Mouse (Mus musculus) thymus, adult 2 months (tissue): Measurements from ENCODE around the gene Fzd2. TPM values are rescaled to one million over a fixed set of nuclear protein-coding genes. Genes with fewer than 3 reads are reported as not detected.

ENCODE experiments used
- DNase-seq: peaks from one replicate; pipeline ENCODE4 v3.0.0; 2021
- H3K27ac ChIP-seq: fragments of 200-500 bp; 2 replicates; pipeline ENCODE4 v1.5.1; 2012; ENCODE audit warnings: low read length, control low read depth; ENCODE audit not compliant: control insufficient read depth, insufficient read depth
- H3K27me3 ChIP-seq: fragments of 200-500 bp; 2 replicates; pipeline ENCODE4 v1.6.1; 2012; ENCODE audit warnings: mild to moderate bottlenecking, low read length, moderate library complexity, mixed read lengths; ENCODE audit not compliant: control insufficient read depth, insufficient read depth
- H3K36me3 ChIP-seq: fragments of 200-500 bp; 2 replicates; pipeline ENCODE4 v1.6.1; 2012; ENCODE audit warnings: mild to moderate bottlenecking, low read length, moderate library complexity; ENCODE audit not compliant: control insufficient read depth, insufficient read depth
- H3K4me1 ChIP-seq: fragments of 200-500 bp; replicated peaks from 2 replicates; pipeline ENCODE4 v1.6.1; 2012; ENCODE audit warnings: low read length; ENCODE audit not compliant: control insufficient read depth, insufficient read depth
- H3K4me3 ChIP-seq: fragments of 200-500 bp; 2 replicates; pipeline ENCODE4 v1.5.1; 2012; ENCODE audit warnings: mild to moderate bottlenecking, low read length, control low read depth, moderate library complexity; ENCODE audit not compliant: control insufficient read depth, insufficient read depth
- CTCF ChIP-seq: fragments of 200-500 bp; IDR thresholded peaks from 2 replicates; pipeline ENCODE4 v1.5.1; 2012; ENCODE audit warnings: mild to moderate bottlenecking, control low read depth, low read length, moderate library complexity, borderline replicate concordance; ENCODE audit not compliant: control insufficient read depth, poor library complexity, insufficient read depth; ENCODE audit errors: extremely low read depth
- POLR2A ChIP-seq: fragments of 200-500 bp; IDR thresholded peaks from 2 replicates; pipeline ENCODE4 v1.6.1; 2012; ENCODE audit warnings: mild to moderate bottlenecking, low read length, control low read depth, moderate library complexity; ENCODE audit not compliant: control insufficient read depth, poor library complexity, insufficient read depth; ENCODE audit errors: extremely low read depth
- WGBS: fragments of 180-500 bp; shearing (Covaris S2); methylation state at CpG from one replicate; pipeline ENCODE4 v1.1.7; 2018; 5-methylcytosine and 5-hydroxymethylcytosine counted together
- polyA plus RNA-seq: library from polyadenylated mRNA; depleted of rRNA; stranded (reverse); fragments of >200 nt; gene quantifications from 2 replicates; pipeline ENCODE4 v1.2.3, GENCODE M21; 2012

Gene Fzd2
- polyA plus RNA-seq, 1 experiment: 10.2 TPM

- Histone ChIP-seq H3K4me1 (no peaks in the 10 kb centered on the region), H3K27ac (no peak overlapping the region), H3K4me3 (no peak overlapping the region), H3K36me3 (no peaks in the 10 kb centered on the region), H3K27me3 (no peaks in the 10 kb centered on the region)
- 94% methylated on average over 8 of the region's 8 CpGs for WGBS
- DNase-seq: no peak
- TF ChIP-seq CTCF (no peak), POLR2A (no peak)
These were observed 25.2 kb downstream of the Fzd2 start for GRCm38 (mm10) chr11:102629375-102629774.

DNA sequence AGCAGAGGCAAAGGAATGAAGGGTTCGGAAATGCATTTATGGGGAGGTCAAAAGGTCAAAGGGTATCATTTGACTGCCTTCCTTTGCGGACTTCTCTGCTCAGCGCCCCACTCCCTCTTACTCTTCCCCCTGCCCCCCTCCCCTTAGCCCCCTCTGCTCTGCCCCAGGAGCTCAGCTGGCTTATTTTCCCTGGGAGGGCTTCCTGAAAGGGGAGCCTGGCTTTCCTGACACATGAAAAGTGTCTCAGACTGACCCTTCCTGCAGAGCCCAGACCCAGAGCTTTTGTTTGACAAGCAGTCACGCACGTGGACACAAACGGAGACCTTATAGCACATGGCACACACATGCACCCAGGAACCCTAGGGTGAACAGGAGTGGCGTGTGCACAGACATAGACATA, 26.5 kb downstream of the Fzd2 start:
- Histone ChIP-seq H3K4me1 (no peaks in the 10 kb centered on the region), H3K27me3 (no peaks in the 10 kb centered on the region), H3K27ac (no peak overlapping the region), H3K36me3 (no peaks in the 10 kb centered on the region), H3K4me3 (no peak overlapping the region)
- WGBS: 86% methylated on average over 7 of the region's 7 CpGs
- no peak for DNase-seq
- TF ChIP-seq POLR2A (no peak), CTCF (no peak)

DNA sequence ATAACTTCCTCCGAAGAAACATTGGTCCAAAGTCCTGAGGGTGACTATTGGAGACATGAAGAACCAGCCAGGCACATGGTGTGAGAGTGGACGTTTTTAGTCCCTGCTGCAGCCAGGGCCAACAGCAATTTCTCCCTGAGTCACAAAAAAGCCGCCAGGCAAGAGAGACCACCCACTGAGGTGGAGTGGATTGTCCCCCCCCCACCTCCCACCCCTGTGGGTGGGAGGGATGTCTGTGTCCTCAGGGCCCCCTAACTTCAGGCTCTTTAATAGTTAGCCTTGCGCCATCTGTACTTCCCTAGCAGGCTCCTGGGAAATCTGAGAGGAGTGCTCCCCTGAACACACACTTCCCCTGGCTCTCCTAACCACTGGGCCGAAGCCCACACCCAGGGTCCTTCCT, 27.0 kb downstream of the Fzd2 start:
- Histone ChIP-seq H3K36me3 (no peaks in the 10 kb centered on the region), H3K4me1 (no peaks in the 10 kb centered on the region), H3K27ac (no peak overlapping the region), H3K4me3 (no peak overlapping the region), H3K27me3 (no peaks in the 10 kb centered on the region)
- 91% methylated on average over 5 of the region's 5 CpGs for WGBS
- TF ChIP-seq CTCF: no peak
- TF ChIP-seq POLR2A: no peak
- DNase-seq: no peak

GRCm38 (mm10) chr11:102632725-102633124, 28.5 kb downstream of the Fzd2 start:
- no peaks in the 10 kb centered on the region for H3K4me1 ChIP-seq
- no peaks in the 10 kb centered on the region for H3K36me3 ChIP-seq
- no peak for TF ChIP-seq CTCF
- H3K27me3 ChIP-seq: no peaks in the 10 kb centered on the region
- no peak overlapping the region for H3K4me3 ChIP-seq
- 14% methylated on average over 11 of the region's 13 CpGs for WGBS
- DNase-seq: no peak
- H3K27ac ChIP-seq: no peak overlapping the region

GRCm38 (mm10) chr11:102633379-102633778, 29.2 kb downstream of the Fzd2 start:
- no peak overlapping the region for H3K27ac ChIP-seq
- 49% methylated on average over 9 of the region's 9 CpGs for WGBS
- H3K27me3 ChIP-seq: no peaks in the 10 kb centered on the region
- no peak for DNase-seq
- H3K36me3 ChIP-seq: no peaks in the 10 kb centered on the region
- no peak overlapping the region for H3K4me3 ChIP-seq
- no peaks in the 10 kb centered on the region for H3K4me1 ChIP-seq
- TF ChIP-seq POLR2A (no peak), CTCF (no peak)

- DNase-seq: no peak
- Histone ChIP-seq H3K27ac (no peak overlapping the region), H3K27me3 (no peaks in the 10 kb centered on the region), H3K36me3 (no peaks in the 10 kb centered on the region), H3K4me1 (no peaks in the 10 kb centered on the region), H3K4me3 (no peak overlapping the region)
- no peak for TF ChIP-seq POLR2A
- WGBS: 83% methylated on average over 12 of the region's 12 CpGs
These were observed 32.7 kb downstream of the Fzd2 start for GRCm38 (mm10) chr11:102636887-102637286.

- TF ChIP-seq POLR2A (no peak), CTCF (no peak)
- H3K4me3 ChIP-seq: no peak overlapping the region
- no peaks in the 10 kb centered on the region for H3K4me1 ChIP-seq
- no peaks in the 10 kb centered on the region for H3K27me3 ChIP-seq
- H3K27ac ChIP-seq: no peak overlapping the region
- WGBS: 90% methylated on average over 10 of the region's 10 CpGs
- no peaks in the 10 kb centered on the region for H3K36me3 ChIP-seq
- no peak for DNase-seq
These were observed 39.7 kb downstream of the Fzd2 start for GRCm38 (mm10) chr11:102643891-102644382.
